Mouse (Mus musculus) fat pad, adult 2 months (tissue): Measurements from ENCODE around the gene Timp3.
A peak's percentile ranks its signal among the peaks of the same experiment; 100 is the strongest.

Source experiments
- DNase-seq: peaks from one replicate; pipeline ENCODE4 v3.0.0-alpha.2; 2011; ENCODE audit warnings: low read depth, low spot score; ENCODE audit errors: extremely low read depth

Timp3 gene

GRCm38 (mm10) chr10:86384655-86385054, 84.5 kb downstream of the Timp3 start:
- DNase-seq, result no peak

- DNase-seq, result no peak
These were observed 85.5 kb downstream of the Timp3 start for GRCm38 (mm10) chr10:86385656-86386055.

DNA sequence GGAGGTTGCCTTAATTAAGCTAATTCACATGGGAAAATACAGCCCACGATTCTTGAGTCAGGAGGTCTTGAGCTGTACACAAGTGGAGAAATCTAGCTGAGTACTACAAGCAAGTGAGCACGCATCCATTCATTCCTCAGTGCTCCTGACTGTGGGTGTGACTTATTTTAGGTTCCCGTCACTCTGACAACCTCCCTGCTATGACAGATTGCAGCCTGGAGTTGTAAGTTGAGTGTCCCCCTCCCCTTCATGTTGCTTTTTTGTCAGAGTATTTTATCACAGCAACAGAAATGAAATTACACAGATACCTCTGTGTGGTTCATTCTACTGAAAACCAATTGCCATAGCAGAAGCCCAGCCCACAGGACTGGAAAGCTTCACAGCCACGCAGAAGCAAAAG, 86.1 kb downstream of the Timp3 start:
- DNase-seq, result no peak

- no peak for DNase-seq
These were observed 87.8 kb downstream of the Timp3 start for GRCm38 (mm10) chr10:86387821-86388440.

DNA sequence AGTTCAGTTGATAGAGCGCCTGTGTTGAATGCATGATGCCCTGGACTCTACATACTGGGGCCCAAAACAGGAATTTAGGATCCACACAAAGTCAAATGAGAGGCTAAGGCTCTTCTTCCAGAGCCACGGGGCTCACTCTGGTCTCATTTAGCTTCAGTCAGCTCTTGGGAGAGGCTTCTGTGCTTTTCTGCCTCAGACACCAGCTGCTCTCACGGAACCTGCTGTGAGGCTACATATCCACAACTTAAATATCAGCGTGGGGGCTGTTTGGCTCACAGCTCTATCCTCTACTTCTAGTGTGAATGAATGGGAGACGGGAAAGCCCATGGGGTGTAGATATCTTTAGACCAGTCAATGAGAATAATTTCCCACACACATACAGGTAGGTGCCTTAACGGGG, 88.6 kb downstream of the Timp3 start:
- DNase-seq, result no peak

GRCm38 (mm10) chr10:86389357-86389756, 89.2 kb downstream of the Timp3 start:
- DNase-seq, result no peak

- DNase-seq, result no peak
These were observed 89.7 kb downstream of the Timp3 start for GRCm38 (mm10) chr10:86389913-86390312.

GRCm38 (mm10) chr10:86392399-86392798, 92.2 kb downstream of the Timp3 start:
- DNase-seq, result no peak

DNA sequence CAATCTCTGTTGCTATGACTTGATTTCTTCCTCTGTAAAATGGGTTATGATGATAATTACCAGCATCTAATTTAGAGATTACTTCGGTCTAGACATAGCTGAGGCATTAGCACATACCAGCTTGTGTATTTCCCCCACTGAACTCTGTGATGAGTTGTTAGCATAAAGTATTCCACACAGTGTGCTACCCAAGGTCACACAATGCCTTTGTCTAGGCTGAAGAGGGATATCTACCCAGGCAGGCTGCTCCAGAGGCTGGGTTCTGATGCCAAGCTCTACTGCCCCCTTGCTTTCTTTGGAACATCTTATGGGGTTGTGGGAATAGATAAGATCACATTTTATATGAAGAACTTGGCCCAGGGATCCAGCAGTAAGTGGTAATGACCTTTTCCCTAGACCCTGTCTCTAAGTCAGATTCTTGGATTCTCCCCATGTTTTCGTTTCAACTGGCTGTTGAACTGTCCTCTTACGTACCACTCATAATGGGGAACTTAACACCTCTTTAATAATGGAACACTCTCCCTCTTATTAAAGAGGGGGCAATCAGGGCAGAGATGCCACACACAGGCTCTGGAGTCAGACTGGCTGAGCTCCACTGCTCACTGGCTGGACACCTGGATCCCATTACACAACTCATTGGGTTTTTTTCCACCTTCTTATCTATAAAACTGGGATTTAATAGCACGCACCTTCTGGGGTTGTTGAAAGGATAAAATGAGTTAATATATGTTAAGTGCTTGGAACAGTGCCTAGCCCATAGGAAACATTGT, 97.6 kb downstream of the Timp3 start:
- peak; percentile 21 for DNase-seq

DNA sequence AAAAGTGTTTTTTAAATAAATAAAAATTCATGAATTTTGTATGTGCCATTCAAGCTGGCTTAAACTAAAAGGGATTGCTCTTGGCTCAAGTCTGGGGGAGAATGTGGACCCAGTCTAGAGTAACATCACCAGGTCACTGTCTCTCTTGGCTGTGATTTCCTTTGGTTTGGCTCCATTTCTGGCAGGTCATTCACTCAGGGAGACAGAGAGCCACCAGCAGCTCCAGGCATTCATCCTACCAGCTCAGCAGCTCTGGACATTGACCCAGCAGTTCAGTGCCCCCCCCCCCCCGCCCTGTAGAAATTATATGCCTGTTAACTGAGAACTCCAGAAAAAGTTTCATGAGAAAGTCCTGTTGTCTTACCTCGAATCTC, 98.2 kb downstream of the Timp3 start:
- DNase-seq, result no peak
